Comparison of ENCODE assay signal across 8 mouse cellular contexts in genomic region chr12:113074329-113075062, GRCm38 (mm10). TPM values are rescaled to one million over a fixed set of nuclear protein-coding genes. Genes with fewer than 3 reads are reported as not detected.
DNase-seq lines count a peak whose midpoint lies in the region; ATAC-seq and TF ChIP-seq lines count a peak whose summit lies in the region.

Gene Tex22 (plus strand): TSS chr12:113074502.

- DNase-seq in cerebellum, adult 11-12 months: peak; percentile 91
- DNase-seq in heart, postnatal 14 days: peak; percentile 87 to 90
- peak; percentile 86 for DNase-seq in layer of hippocampus, adult 11-12 months (ENCODE audit: low spot score)
- peak; percentile 85 for DNase-seq in liver, postnatal 0 days

- intact Hi-C loops in heart, postnatal 14 days (cut with DNase I): loop anchor here (2.0 to 10.0 kb wide), 3 partner anchors 60 to 200 kb away; partner anchors contain the start of gene Pacs2

- H3K4me1 ChIP-seq in E14TG2a.4 (replicated peaks; ENCODE audit: low read depth, low read length): peaks cover 33% of the 10 kb centered on the region
- H3K4me1 ChIP-seq in forebrain, embryonic 15.5 days: peaks cover 21% of the 10 kb centered on the region
- peaks cover 30% of the 10 kb centered on the region for H3K4me1 ChIP-seq in liver, postnatal 0 days (ENCODE audit: insufficient read depth)
- H3K4me1 ChIP-seq in neural tube, embryonic 14.5 days (ENCODE audit: control insufficient read depth, insufficient read depth, low read length): peaks cover 18% of the 10 kb centered on the region
- peaks cover 18% of the 10 kb centered on the region for H3K4me1 ChIP-seq in testis, adult 2 months (ENCODE audit: control insufficient read depth, insufficient read depth, low read length)

- peak; percentile 94 for ATAC-seq in forebrain, embryonic 15.5 days (replicated peaks)
- peak; percentile 81 for ATAC-seq in liver, postnatal 0 days
- ATAC-seq in neural tube, embryonic 14.5 days (ENCODE audit: low read depth): peak; percentile 93

- H3K4me2 ChIP-seq in forebrain, embryonic 15.5 days (replicated peaks): peak within 1 kb of the TSS; percentile 86
- peak within 1 kb of the TSS; percentile 99 for H3K4me2 ChIP-seq in liver, postnatal 0 days (ENCODE audit: low read depth, low read length)
- H3K4me2 ChIP-seq in neural tube, embryonic 14.5 days (ENCODE audit: low read depth, low read length): peak within 1 kb of the TSS; percentile 77

- peak within 1 kb of the TSS; percentile 93 for H3K27ac ChIP-seq in forebrain, embryonic 15.5 days (replicated peaks)
- H3K27ac ChIP-seq in liver, postnatal 0 days (ENCODE audit: low read depth): peak within 1 kb of the TSS; percentile 80
- peak within 1 kb of the TSS; percentile 95 for H3K27ac ChIP-seq in neural tube, embryonic 14.5 days (ENCODE audit: low read depth, low read length)
- H3K27ac ChIP-seq in testis, adult 2 months (ENCODE audit: control insufficient read depth, insufficient read depth, low read depth, low read length): peak within 1 kb of the TSS; percentile 95

- no peaks in the 10 kb centered on the region for H3K27me3 ChIP-seq in E14TG2a.4 (ENCODE audit: insufficient read depth, low read length)
- no peaks in the 10 kb centered on the region for H3K27me3 ChIP-seq in forebrain, embryonic 15.5 days
- no peaks in the 10 kb centered on the region for H3K27me3 ChIP-seq in liver, postnatal 0 days (ENCODE audit: insufficient read depth, low read length)
- H3K27me3 ChIP-seq in neural tube, embryonic 14.5 days (ENCODE audit: control insufficient read depth, insufficient read depth, low read length): no peaks in the 10 kb centered on the region
- H3K27me3 ChIP-seq in testis, adult 2 months (ENCODE audit: control insufficient read depth, insufficient read depth, low read length): no peaks in the 10 kb centered on the region

- peak; percentile 78 for TF ChIP-seq POLR2A in testis, adult 2 months (IDR thresholded peaks at IDR 0.05; ENCODE audit: control insufficient read depth, low read depth, low read length)

- H3K36me3 ChIP-seq in E14TG2a.4 (ENCODE audit: insufficient read depth, low read length): peaks cover 28% of the 10 kb centered on the region
- H3K36me3 ChIP-seq in forebrain, embryonic 15.5 days: peaks cover 24% of the 10 kb centered on the region
- H3K36me3 ChIP-seq in liver, postnatal 0 days (replicated peaks; ENCODE audit: insufficient read depth, low read length): peaks cover 17% of the 10 kb centered on the region
- H3K36me3 ChIP-seq in neural tube, embryonic 14.5 days (ENCODE audit: control insufficient read depth, insufficient read depth, low read length): peaks cover 10% of the 10 kb centered on the region
- H3K36me3 ChIP-seq in testis, adult 2 months (ENCODE audit: control insufficient read depth, insufficient read depth, low read length): no peaks in the 10 kb centered on the region

- no peak for TF ChIP-seq CTCF in E14TG2a.4 (conservative IDR thresholded peaks at IDR 0.05; ENCODE audit: low read length)
- TF ChIP-seq CTCF in liver, postnatal 0 days (IDR thresholded peaks at IDR 0.05; ENCODE audit: low read depth): no peak
- TF ChIP-seq CTCF in testis, adult 2 months (IDR thresholded peaks at IDR 0.05; ENCODE audit: control insufficient read depth, insufficient read depth, insufficient replicate concordance, low read depth, low read length): no peak

- H3K9ac ChIP-seq in forebrain, embryonic 15.5 days (replicated peaks): peak within 1 kb of the TSS; percentile 57
- peak within 1 kb of the TSS; percentile 75 for H3K9ac ChIP-seq in liver, postnatal 0 days (replicated peaks)
- H3K9ac ChIP-seq in neural tube, embryonic 14.5 days (replicated peaks; ENCODE audit: low read depth, low read length): peak within 1 kb of the TSS; percentile 69

- no peaks in the 10 kb centered on the region for H3K9me3 ChIP-seq in E14TG2a.4 (ENCODE audit: low read length)
- H3K9me3 ChIP-seq in forebrain, embryonic 15.5 days: no peaks in the 10 kb centered on the region
- no peaks in the 10 kb centered on the region for H3K9me3 ChIP-seq in liver, postnatal 0 days (ENCODE audit: low read length)
- no peaks in the 10 kb centered on the region for H3K9me3 ChIP-seq in neural tube, embryonic 14.5 days (ENCODE audit: control insufficient read depth, low read length)

- 2% methylated on average over 32 of the region's 32 CpGs for WGBS in forebrain, embryonic 15.5 days
- WGBS in liver, postnatal 0 days (ENCODE audit: insufficient replicate concordance): 3% methylated on average over 32 of the region's 32 CpGs
- WGBS in neural tube, embryonic 14.5 days: 4% methylated on average over 32 of the region's 32 CpGs

- H3K4me3 ChIP-seq in E14TG2a.4 (replicated peaks; ENCODE audit: low read length): peak within 1 kb of the TSS; percentile 80
- peak within 1 kb of the TSS; percentile 44 for H3K4me3 ChIP-seq in forebrain, embryonic 15.5 days
- peak within 1 kb of the TSS; percentile 58 for H3K4me3 ChIP-seq in liver, postnatal 0 days (ENCODE audit: low read depth, low read length)
- H3K4me3 ChIP-seq in neural tube, embryonic 14.5 days (ENCODE audit: low read depth, low read length): peak within 1 kb of the TSS; percentile 37
- H3K4me3 ChIP-seq in testis, adult 2 months (ENCODE audit: control insufficient read depth, low read depth, low read length): peak within 1 kb of the TSS; percentile 96

- no peak for TF ChIP-seq EP300 in liver, postnatal 0 days (IDR thresholded peaks at IDR 0.05; ENCODE audit: low read depth)

RNA-seq across cellular contexts. Expression of gene Tex22, which starts in this region (rescaled TPM):
- 0.18 and 0.37 TPM in 2 replicates for polyA plus RNA-seq in forebrain, embryonic 15.5 days (2015; fragmentation: Nextera tagmentation; extraction: Ambion mirVana)
- total RNA-seq in heart, postnatal 14 days (2021): under 1 TPM in 1 of 2 experiments, not detected in 1; 0.27 TPM
- not detected in 2 replicates for polyA plus RNA-seq in liver, postnatal 0 days (2015; fragmentation: Nextera tagmentation; extraction: Ambion mirVana)
- 0.21 and 0.36 TPM in 2 replicates for polyA plus RNA-seq in neural tube, embryonic 14.5 days (2014; fragmentation: Nextera tagmentation; extraction: Ambion mirVana)
- polyA plus RNA-seq in testis, adult 2 months (2012; rRNA removed): 451 and 544 TPM in 2 replicates

Comparison
In these comparisons a context has a peak if more than half of its experiments do, and no peak if none do; other contexts are left out.
1. Peak in every context shown above with its lines: DNase-seq, ATAC-seq, H3K4me3 ChIP-seq and H3K27ac ChIP-seq.
2. RNA of gene Tex22 (polyA plus RNA-seq): 451 to 544 TPM in testis, adult 2 months; 0.21 to 0.36 TPM in neural tube, embryonic 14.5 days, 0.18 to 0.37 TPM in forebrain, embryonic 15.5 days and not detected in liver, postnatal 0 days; every median in the first group is over 100 times any median in the second.
3. Peak in ATAC-seq, H3K4me3 ChIP-seq, H3K27ac ChIP-seq, H3K9ac ChIP-seq and H3K4me2 ChIP-seq in forebrain, embryonic 15.5 days; RNA of the gene not detected or under 1 TPM.
4. Peak in DNase-seq in heart, postnatal 14 days; RNA of the gene not detected or under 1 TPM.
5. Peak in DNase-seq, ATAC-seq, H3K4me3 ChIP-seq, H3K27ac ChIP-seq, H3K9ac ChIP-seq and H3K4me2 ChIP-seq in liver, postnatal 0 days; RNA of the gene not detected or under 1 TPM.
6. Peak in ATAC-seq, H3K4me3 ChIP-seq, H3K27ac ChIP-seq, H3K9ac ChIP-seq and H3K4me2 ChIP-seq in neural tube, embryonic 14.5 days; RNA of the gene not detected or under 1 TPM.
7. H3K4me3 ChIP-seq: peak in every context shown above with its lines; median percentile 96 in testis, adult 2 months; 80 in E14TG2a.4; 58 in liver, postnatal 0 days; 44 in forebrain, embryonic 15.5 days; 37 in neural tube, embryonic 14.5 days.